Mouse (Mus musculus): Measurements from ENCODE around the gene Epo. TPM values are rescaled to one million over a fixed set of nuclear protein-coding genes. Genes with fewer than 3 reads are reported as not detected.

The Epo gene
- not detected for total RNA-seq (2023)

GRCm38 (mm10) chr5:137533117-137533827 lies at the start of gene Epo, which contains the start of gene Gnb2:
Gene Epo, minus strand, starts transcription at chr5:137533242.
Gene Gnb2, minus strand, starts transcription at chr5:137533510.

GRCm38 (mm10) chr5:137569665-137570064 lies 36.6 kb upstream of the Epo start, which contains the start of gene Tfr2:
Gene Tfr2, plus strand, starts transcription at chr5:137569840.

GRCm38 (mm10) chr5:137553411-137553837 lies 20.4 kb upstream of the Epo start, which contains the start of gene Actl6b:
Gene Actl6b, plus strand, starts transcription at chr5:137553517.

GRCm38 (mm10) chr5:137518436-137518835 lies 14.6 kb downstream of the Epo start, which contains the start of gene Gigyf1:
Gene Gigyf1, plus strand, starts transcription at chr5:137518548.

GRCm38 (mm10) chr5:137501709-137502666 lies 31.1 kb downstream of the Epo start, which contains the start of gene Pop7:
Gene Pop7, minus strand, starts transcription at chr5:137502518.

GRCm38 (mm10) chr5:137476964-137477363 lies 56.1 kb downstream of the Epo start, which contains the start of gene Zan:
Gene Zan, minus strand, starts transcription at chr5:137477064.

Other genes with a start within 250 kb of the Epo start
- gene Ache, start 245.7 kb downstream of the Epo start, total RNA-seq (2023): 0.44 TPM
- gene Ufsp1, start 238.6 kb downstream of the Epo start, total RNA-seq (2023): 0.76 TPM
- 437 TPM for gene Srrt, start 225.6 kb downstream of the Epo start, total RNA-seq (2023)
- gene Trip6, start 218.8 kb downstream of the Epo start, total RNA-seq (2023): 6.0 TPM
- 16.2 TPM for gene Slc12a9, start 199.6 kb downstream of the Epo start, total RNA-seq (2023)
- gene Ephb4, start 183.1 kb downstream of the Epo start, total RNA-seq (2023): 0.15 TPM
- 0.35 TPM for gene Zan, start 56.2 kb downstream of the Epo start, total RNA-seq (2023)
- gene Pop7, start 30.7 kb downstream of the Epo start, total RNA-seq (2023): 27.2 TPM
- gene Gigyf1, start 14.7 kb downstream of the Epo start, total RNA-seq (2023): 93.3 TPM
- gene Gnb2, start 268 bp upstream of the Epo start, total RNA-seq (2023): 259 TPM
- not detected for gene Actl6b, start 20.3 kb upstream of the Epo start, total RNA-seq (2023)
- gene Tfr2, start 36.6 kb upstream of the Epo start, total RNA-seq (2023): 0.59 TPM
- 28.5 TPM for gene Mospd3, start 67.8 kb upstream of the Epo start, total RNA-seq (2023)
- gene Pcolce, start 80.5 kb upstream of the Epo start, total RNA-seq (2023): 1.2 TPM
- gene Fbxo24, start 95.8 kb upstream of the Epo start, total RNA-seq (2023): not detected
- gene Lrch4, start 95.9 kb upstream of the Epo start, total RNA-seq (2023): 185 TPM
- gene Gm20605, start 95.9 kb upstream of the Epo start, total RNA-seq (2023): 55.1 TPM
- gene Sap25, start 108.1 kb upstream of the Epo start, total RNA-seq (2023): 81.4 TPM
- gene Irs3, start 112.5 kb upstream of the Epo start, total RNA-seq (2023): not detected
- 23.5 TPM for gene Agfg2, start 151.5 kb upstream of the Epo start, total RNA-seq (2023)
- 2.0 TPM for gene Nyap1, start 208.4 kb upstream of the Epo start, total RNA-seq (2023)
- gene Tsc22d4, start 212.5 kb upstream of the Epo start, total RNA-seq (2023): 183 TPM
- 18.2 TPM for gene Ppp1r35, start 245.6 kb upstream of the Epo start, total RNA-seq (2023)